Mouse (Mus musculus): ENCODE results near the gene Calcb.
A peak's percentile ranks its signal among the peaks of the same experiment; 100 is the strongest.

The Calcb gene

DNA sequence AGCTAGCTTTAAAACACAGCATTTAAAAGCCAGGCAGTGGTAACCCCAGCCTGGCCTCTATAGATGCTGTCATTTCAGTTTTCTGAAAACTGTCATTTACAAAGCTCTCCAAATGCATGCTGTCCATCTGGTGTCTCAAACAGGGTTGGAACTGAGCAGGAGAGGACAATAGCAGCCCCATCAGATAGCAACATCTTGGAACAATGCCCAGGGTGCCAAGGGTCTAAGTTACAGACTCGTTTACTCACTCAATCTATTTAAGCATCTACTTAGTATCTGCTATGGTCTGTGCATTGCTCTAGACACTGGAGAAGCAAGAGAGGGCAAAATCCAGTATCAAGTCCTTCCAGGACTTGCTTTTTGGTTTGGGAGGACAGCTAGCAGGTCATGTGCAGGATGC lies 35.8 kb downstream of the Calcb start:
- DNase-seq, result no peak

DNA sequence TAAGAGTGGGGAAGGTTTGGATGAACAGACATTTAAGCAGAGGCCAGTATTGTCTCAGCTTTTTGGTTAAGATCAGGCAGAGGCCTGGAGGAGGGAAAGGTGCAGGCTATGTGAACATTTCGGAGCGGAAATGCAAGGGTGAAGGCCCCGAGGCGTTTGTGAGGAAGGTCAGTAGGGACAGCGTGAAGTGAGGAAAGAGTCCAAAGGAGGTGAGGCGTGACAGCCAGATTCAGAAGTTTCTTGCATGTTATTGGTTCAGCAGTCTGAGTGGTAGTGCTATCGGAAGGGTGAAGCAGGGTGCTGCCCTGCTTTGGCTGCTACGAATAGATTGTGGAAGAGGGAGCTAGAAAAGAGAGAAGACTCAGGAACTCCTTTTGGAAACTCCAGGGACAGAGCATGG lies 36.2 kb downstream of the Calcb start:
- DNase-seq, result no peak

DNA sequence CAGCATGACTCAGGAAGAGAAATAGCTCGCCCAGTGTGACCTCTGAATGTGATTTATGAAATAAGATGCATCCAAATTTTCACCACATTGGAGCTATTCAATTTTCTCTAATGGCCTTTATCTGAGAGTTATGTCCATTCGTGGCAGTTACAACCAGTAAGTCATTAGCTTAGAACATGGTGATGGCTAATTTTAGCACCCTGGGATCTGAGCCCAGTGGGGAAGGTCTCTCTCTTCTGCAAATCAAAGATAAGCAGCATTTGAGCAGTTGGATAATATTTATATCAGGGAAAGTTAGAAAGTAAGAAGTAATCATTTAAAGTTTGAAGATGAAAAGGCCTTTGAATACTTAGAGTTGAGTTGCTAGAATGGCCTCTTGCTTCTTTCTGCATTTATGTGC lies 44.2 kb downstream of the Calcb start:
- DNase-seq, result peak; percentile 38 to 40

DNA sequence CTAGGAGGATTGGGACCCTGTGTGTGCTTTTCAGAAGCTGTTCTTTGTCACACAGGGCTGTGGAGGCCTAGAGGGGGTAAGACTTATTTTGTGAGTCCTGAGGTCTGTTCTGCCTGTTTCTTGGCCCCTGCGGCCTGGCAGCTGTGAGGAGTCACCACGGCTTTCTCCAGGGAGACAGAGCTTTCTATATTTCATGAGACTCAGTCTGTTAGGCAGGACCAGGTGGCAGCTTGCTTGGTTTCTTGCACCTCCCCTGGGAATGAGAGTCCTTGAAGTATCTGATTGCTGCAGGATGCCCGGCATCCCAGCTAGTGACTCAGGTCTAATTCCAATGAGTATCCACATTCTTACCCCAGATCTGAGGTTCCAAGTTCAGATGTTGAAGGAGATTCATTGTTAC lies 46.8 kb downstream of the Calcb start:
- peak; percentile 9 to 21 for DNase-seq

DNA sequence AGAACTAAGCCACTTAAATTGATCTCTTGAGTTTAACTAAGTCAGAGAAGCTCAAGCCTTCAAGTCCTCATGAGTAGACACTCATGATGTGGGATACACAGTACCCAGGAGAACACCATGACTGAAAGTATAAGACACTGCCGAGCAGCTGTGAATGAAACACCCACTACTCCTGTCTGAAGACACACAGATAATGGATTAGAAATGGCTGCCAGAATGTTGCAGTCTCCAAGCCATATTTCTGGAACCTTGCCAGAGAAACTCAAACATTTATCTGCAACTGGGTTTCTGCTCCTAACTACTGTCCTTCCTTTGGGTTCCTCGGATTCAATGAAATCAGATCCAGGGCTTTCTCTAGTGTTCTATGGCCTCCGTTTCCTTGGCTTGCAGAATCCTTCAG lies 48.1 kb downstream of the Calcb start:
- no peak for DNase-seq

DNA sequence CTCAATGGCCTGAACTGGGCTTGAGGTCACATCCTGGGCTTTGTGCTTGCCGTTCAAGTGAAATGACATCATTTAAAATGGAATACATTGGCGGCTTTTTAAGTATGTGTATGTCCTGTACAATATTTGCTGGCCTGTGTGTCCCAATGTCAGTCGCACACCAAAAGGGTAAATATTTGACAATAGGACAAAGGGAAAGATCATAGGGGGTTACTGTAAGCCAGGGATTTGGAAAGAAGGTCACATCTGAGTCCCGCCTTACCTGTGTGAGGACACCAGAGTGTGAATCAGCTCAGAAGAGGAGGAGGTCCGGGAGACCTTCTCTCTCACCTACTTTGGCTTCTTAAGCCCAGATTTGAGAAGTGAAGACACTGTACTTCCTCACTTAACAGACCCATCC lies 50.1 kb downstream of the Calcb start:
- DNase-seq, result no peak

DNA sequence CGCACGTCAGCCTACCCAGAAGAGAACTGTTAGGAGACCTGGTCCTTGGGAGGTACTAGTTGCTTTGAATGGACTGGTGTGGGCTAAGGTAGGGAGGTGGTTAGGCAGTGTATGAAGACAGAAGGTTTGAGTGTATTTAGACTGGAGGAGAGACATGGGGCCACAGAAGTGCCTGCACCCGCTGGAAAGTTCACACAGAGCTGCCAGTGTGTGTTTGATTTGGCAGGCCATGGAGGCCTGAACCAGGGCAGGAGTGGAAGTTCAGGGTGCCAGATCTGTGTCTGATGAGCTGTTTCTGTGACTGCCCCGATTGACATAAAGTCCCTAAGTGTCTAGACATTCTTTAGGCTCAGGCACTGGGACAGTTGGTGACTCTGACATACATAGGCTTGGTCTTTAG lies 50.6 kb downstream of the Calcb start:
- DNase-seq, result no peak

DNA sequence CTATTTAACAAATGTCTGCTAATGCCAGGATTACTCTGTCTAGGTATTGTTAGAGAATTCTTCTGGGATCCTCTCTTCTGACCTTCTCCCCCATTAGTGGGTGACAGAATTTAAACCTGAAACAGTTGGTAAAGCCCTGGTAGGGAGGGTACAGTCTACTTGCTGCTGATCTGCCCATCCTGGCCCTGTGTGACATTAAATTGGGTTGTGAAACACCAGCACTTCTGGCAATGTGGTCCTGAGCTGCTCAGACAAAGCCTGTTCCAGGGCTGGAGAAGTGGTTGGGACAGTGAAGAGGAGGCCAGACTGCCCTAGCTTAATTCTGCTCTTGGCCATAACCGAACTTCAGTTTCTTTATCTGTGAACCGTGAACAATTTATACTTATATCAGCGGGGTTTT lies 52.1 kb downstream of the Calcb start:
- no peak for DNase-seq

DNA sequence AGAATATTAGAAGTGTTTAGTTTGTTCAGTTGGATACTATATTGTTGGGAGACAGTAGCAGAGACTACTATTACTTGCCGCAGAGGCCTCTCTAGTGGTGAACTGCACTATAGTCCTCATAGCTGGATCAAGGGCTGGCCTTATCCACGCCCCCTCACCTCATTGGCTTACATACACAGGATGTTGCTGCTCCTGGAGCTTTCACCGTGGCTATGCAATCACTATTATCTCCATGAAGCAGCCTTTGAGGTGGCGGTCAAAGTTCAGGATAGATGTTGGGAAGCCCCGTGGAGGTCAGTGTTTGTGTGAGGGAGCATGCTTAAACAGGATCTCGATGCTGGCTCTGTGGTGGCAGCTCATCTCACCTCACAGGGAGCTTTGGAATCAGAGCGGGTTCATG lies 53.4 kb downstream of the Calcb start:
- no peak for DNase-seq
